Mouse (Mus musculus) MEL (cell line): Measurements from ENCODE around the gene Kcnip1.

Experiments used
- CHD1 ChIP-seq: IDR thresholded peaks from 2 replicates; pipeline ENCODE4 v1.6.1; 2012; ENCODE audit warnings: low read depth, mild to moderate bottlenecking, inconsistent platforms, low read length, improper control_type of control experiment
- CHD2 ChIP-seq: IDR thresholded peaks from 2 replicates; pipeline ENCODE4 v1.6.1; 2011; ENCODE audit warnings: low read length, improper control_type of control experiment
- CTCF ChIP-seq, 3 experiments: IDR thresholded peaks in 2 of 3; conservative IDR thresholded peaks in 1 of 3; 2 replicates each; pipeline ENCODE4 v1.5.1; 2011 to 2012; ENCODE audit warnings: low read length in 3 of 3, low read depth in 2 of 3, mild to moderate bottlenecking in 2 of 3, improper control_type of control experiment in 1 of 3, inconsistent platforms in 1 of 3, mixed read lengths in 1 of 3, moderate library complexity in 1 of 3; ENCODE audit not compliant: control insufficient read depth in 1 of 3, insufficient read depth in 1 of 3, poor library complexity in 1 of 3, severe bottlenecking in 1 of 3
- EP300 ChIP-seq, 2 experiments: IDR thresholded peaks; 2 replicates each; pipeline ENCODE4 v1.6.1; 2011; ENCODE audit warnings: improper control_type of control experiment in 2 of 2, low read length in 2 of 2, low read depth in 1 of 2, mild to moderate bottlenecking in 1 of 2
- HCFC1 ChIP-seq: IDR thresholded peaks from 2 replicates; pipeline ENCODE4 v1.6.1; 2012; ENCODE audit warnings: low read depth, mild to moderate bottlenecking, inconsistent platforms, low read length, improper control_type of control experiment, moderate library complexity
- KAT2A ChIP-seq: conservative IDR thresholded peaks from 2 replicates; pipeline ENCODE4 v1.6.1; 2012; ENCODE audit warnings: low read depth, low read length, improper control_type of control experiment, inconsistent platforms
- MAFK ChIP-seq: IDR thresholded peaks from 2 replicates; pipeline ENCODE4 v1.6.1; 2011; ENCODE audit warnings: low read depth, mild to moderate bottlenecking, low read length, improper control_type of control experiment, borderline replicate concordance
- MAX ChIP-seq: IDR thresholded peaks from 2 replicates; pipeline ENCODE4 v1.6.1; 2011; ENCODE audit warnings: low read length, improper control_type of control experiment
- POLR2A ChIP-seq, 2 experiments: IDR thresholded peaks; 2 replicates each; pipeline ENCODE4 v1.6.1; 2011 to 2012; ENCODE audit warnings: low read length in 2 of 2, mild to moderate bottlenecking in 2 of 2, control low read depth in 1 of 2, improper control_type of control experiment in 1 of 2, low read depth in 1 of 2, moderate library complexity in 1 of 2; ENCODE audit not compliant: control insufficient read depth in 1 of 2, insufficient read depth in 1 of 2, poor library complexity in 1 of 2
- POLR2AphosphoS5 ChIP-seq: IDR thresholded peaks from 2 replicates; pipeline ENCODE4 v1.6.1; 2012; ENCODE audit warnings: low read depth, borderline replicate concordance, mild to moderate bottlenecking, inconsistent platforms, low read length, moderate library complexity, mixed read lengths
- RAD21 ChIP-seq: IDR thresholded peaks from 2 replicates; pipeline ENCODE4 v1.6.1; 2011; ENCODE audit warnings: mild to moderate bottlenecking, low read depth, low read length, improper control_type of control experiment
- RCOR1 ChIP-seq: IDR thresholded peaks from 2 replicates; pipeline ENCODE4 v1.6.1; 2012; ENCODE audit warnings: low read depth, mild to moderate bottlenecking, inconsistent platforms, low read length, improper control_type of control experiment
- TAL1 ChIP-seq: IDR thresholded peaks from 2 replicates; pipeline ENCODE4 v1.6.1; 2012; ENCODE audit warnings: mild to moderate bottlenecking, inconsistent platforms, low read length, moderate library complexity, mixed read lengths
- USF1 ChIP-seq: IDR thresholded peaks from 2 replicates; pipeline ENCODE4 v1.6.1; 2014; ENCODE audit warnings: low read depth, mild to moderate bottlenecking, inconsistent platforms, low read length, improper control_type of control experiment, moderate library complexity

DNA sequence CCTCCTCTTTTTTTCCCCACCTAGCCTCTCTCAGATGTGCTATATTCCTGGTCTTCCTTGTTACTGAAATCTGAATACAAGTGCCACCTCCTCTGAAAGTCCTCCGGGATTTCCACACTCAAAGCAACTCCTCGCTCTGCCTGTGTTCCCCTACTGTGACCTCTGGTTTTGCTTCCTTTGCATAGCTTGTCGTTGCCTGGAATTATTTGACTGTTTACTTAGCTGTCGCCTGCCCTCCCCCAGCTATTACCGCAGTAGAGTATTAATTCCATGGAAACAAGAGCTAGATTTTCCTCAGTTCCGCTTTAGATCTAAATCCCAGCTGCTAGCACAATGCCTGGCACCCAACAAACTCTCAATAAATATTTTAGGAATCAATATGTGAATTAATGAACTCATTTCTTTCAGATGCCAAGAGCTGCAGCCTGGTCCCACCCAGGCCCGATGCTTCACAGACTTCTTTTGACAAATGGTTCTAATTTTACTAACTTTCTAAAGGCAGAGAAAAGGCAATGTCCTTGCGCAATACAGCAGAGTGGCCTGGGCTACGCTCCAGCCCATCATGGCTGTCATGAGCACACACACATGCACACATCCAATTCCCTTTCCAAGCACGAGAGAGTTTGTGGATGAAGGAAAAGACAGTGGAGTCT, 192.4 kb downstream of the Kcnip1 start:
- TF ChIP-seq MAX (no peak), RCOR1 (no peak), CTCF (IDR thresholded peaks at IDR 0.05 in 2 of 3, conservative IDR thresholded peaks at IDR 0.05 in 1 of 3; ENCODE audit: control insufficient read depth in 1 of 3, insufficient read depth in 1 of 3, low read depth in 2 of 3, low read length in 3 of 3, poor library complexity in 1 of 3, severe bottlenecking in 1 of 3) (no peak), POLR2A (IDR thresholded peaks at IDR 0.05; ENCODE audit: control insufficient read depth in 1 of 2, insufficient read depth in 1 of 2, low read depth in 1 of 2, low read length in 2 of 2, poor library complexity in 1 of 2) (no peak), TAL1 (no peak), RAD21 (no peak), POLR2AphosphoS5 (no peak), USF1 (no peak), HCFC1 (no peak), CHD1 (no peak), KAT2A (no peak), EP300 (IDR thresholded peaks at IDR 0.05; ENCODE audit: low read depth in 1 of 2, low read length in 2 of 2) (no peak), MAFK (no peak), CHD2 (no peak)
